8 mouse cellular contexts compared by ENCODE assay signal in the genomic region with DNA sequence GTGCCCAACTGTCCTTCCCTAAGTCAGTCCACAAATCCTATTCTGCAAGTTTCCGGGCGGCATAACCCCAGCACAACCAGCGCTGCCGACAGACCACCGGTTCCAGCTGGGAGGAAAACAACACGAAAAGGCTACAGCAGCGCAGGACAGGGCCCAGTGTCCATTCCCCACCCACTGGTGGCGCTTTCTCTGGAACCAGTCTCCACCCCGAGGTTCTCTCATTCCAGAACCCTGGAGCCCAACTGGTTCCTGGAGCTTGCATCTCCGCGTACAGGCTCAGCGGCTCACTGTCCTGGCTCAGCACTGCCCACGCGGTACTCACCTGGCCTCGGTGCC. TPM values are rescaled to one million over a fixed set of nuclear protein-coding genes. Genes with fewer than 3 reads are reported as not detected.
A peak's percentile ranks its signal among the peaks of the same experiment; 100 is the strongest.
DNase-seq lines count a peak whose midpoint lies in the region; ATAC-seq lines count a peak whose summit lies in the region.

Gene Pou3f1 (plus strand): TSS at position 290 of the 336 bp plus-strand sequence.

- no peak for ATAC-seq in kidney, embryonic 16.5 days (ENCODE audit: low FRiP score, low TSS enrichment)
- no peak for ATAC-seq in hindbrain, embryonic 15.5 days (ENCODE audit: low FRiP score, low read depth)
- no peak for ATAC-seq in liver, embryonic 16.5 days (ENCODE audit: low read depth)

- peaks cover 86% of the 10 kb centered on the region for H3K27me3 ChIP-seq in kidney, embryonic 16.5 days (ENCODE audit: insufficient read depth, low read length)
- H3K27me3 ChIP-seq in embryonic facial prominence, embryonic 10.5 days (replicated peaks; ENCODE audit: low read depth, poor library complexity, severe bottlenecking): peaks cover 100% of the 10 kb centered on the region
- peaks cover 50% of the 10 kb centered on the region for H3K27me3 ChIP-seq in hindbrain, embryonic 15.5 days
- peaks cover 94% of the 10 kb centered on the region for H3K27me3 ChIP-seq in liver, embryonic 16.5 days (ENCODE audit: control insufficient read depth, insufficient read depth, low read depth, low read length)

- no peaks in the 10 kb centered on the region for H3K9me3 ChIP-seq in kidney, embryonic 16.5 days (ENCODE audit: low read length)
- no peaks in the 10 kb centered on the region for H3K9me3 ChIP-seq in embryonic facial prominence, embryonic 10.5 days
- H3K9me3 ChIP-seq in hindbrain, embryonic 15.5 days: no peaks in the 10 kb centered on the region
- no peaks in the 10 kb centered on the region for H3K9me3 ChIP-seq in liver, embryonic 16.5 days (replicated peaks; ENCODE audit: control insufficient read depth, low read length)

- H3K27ac ChIP-seq in kidney, embryonic 16.5 days (ENCODE audit: low read length): no peak within 1 kb of the TSS
- H3K27ac ChIP-seq in embryonic facial prominence, embryonic 10.5 days (replicated peaks): peak within 1 kb of the TSS; percentile 69
- 0 out of 2 replicates have a peak within 1 kb of the TSS, but pooled peaks have one; percentile 31 for H3K27ac ChIP-seq in hindbrain, embryonic 15.5 days (replicated peaks)
- H3K27ac ChIP-seq in liver, embryonic 16.5 days (ENCODE audit: low read length): no peak within 1 kb of the TSS

- peak within 1 kb of the TSS; percentile 97 for H3K4me2 ChIP-seq in kidney, embryonic 16.5 days (replicated peaks; ENCODE audit: low read depth, low read length)
- H3K4me2 ChIP-seq in hindbrain, embryonic 15.5 days: peak within 1 kb of the TSS; percentile 86
- peak within 1 kb of the TSS; percentile 66 for H3K4me2 ChIP-seq in liver, embryonic 16.5 days (ENCODE audit: low read depth, low read length)

- DNase-seq in kidney, postnatal 36 days: no peak
- DNase-seq in embryonic facial prominence, embryonic 10.5 days (ENCODE audit: low spot score): no peak
- no peak for DNase-seq in embryo, embryonic 10 days (ENCODE audit: low spot score)
- no peak for DNase-seq in MN1 (ENCODE audit: low spot score)
- DNase-seq in gastrocnemius, postnatal 25 days: no peak

- H3K9ac ChIP-seq in kidney, embryonic 16.5 days (replicated peaks; ENCODE audit: low read length): peak within 1 kb of the TSS; percentile 57
- peak within 1 kb of the TSS; percentile 38 for H3K9ac ChIP-seq in hindbrain, embryonic 15.5 days
- no peak within 1 kb of the TSS for H3K9ac ChIP-seq in liver, embryonic 16.5 days (ENCODE audit: low read depth, low read length)

- H3K4me1 ChIP-seq in kidney, embryonic 16.5 days (ENCODE audit: insufficient read depth, low read length): peaks cover 43% of the 10 kb centered on the region
- H3K4me1 ChIP-seq in embryonic facial prominence, embryonic 10.5 days: peaks cover 59% of the 10 kb centered on the region
- H3K4me1 ChIP-seq in hindbrain, embryonic 15.5 days (replicated peaks): peaks cover 34% of the 10 kb centered on the region
- H3K4me1 ChIP-seq in liver, embryonic 16.5 days (ENCODE audit: control insufficient read depth, low read depth, low read length): peaks cover 13% of the 10 kb centered on the region

- 2% methylated on average over 15 of the region's 15 CpGs for WGBS in kidney, embryonic 16.5 days
- under 1% methylated on average over 15 of the region's 15 CpGs for WGBS in embryonic facial prominence, embryonic 10.5 days
- 1% methylated on average over 15 of the region's 15 CpGs for WGBS in hindbrain, embryonic 15.5 days
- 4% methylated on average over 15 of the region's 15 CpGs for WGBS in liver, embryonic 16.5 days (ENCODE audit: insufficient replicate concordance)

- H3K4me3 ChIP-seq in kidney, embryonic 16.5 days (ENCODE audit: low read length): peak within 1 kb of the TSS; percentile 67
- H3K4me3 ChIP-seq in embryonic facial prominence, embryonic 10.5 days: peak within 1 kb of the TSS; percentile 75
- peak within 1 kb of the TSS; percentile 59 for H3K4me3 ChIP-seq in hindbrain, embryonic 15.5 days
- peak within 1 kb of the TSS; percentile 53 for H3K4me3 ChIP-seq in liver, embryonic 16.5 days (ENCODE audit: low read depth, low read length)

- H3K36me3 ChIP-seq in kidney, embryonic 16.5 days (ENCODE audit: insufficient read depth, low read length): no peaks in the 10 kb centered on the region
- no peaks in the 10 kb centered on the region for H3K36me3 ChIP-seq in embryonic facial prominence, embryonic 10.5 days (replicated peaks)
- no peaks in the 10 kb centered on the region for H3K36me3 ChIP-seq in hindbrain, embryonic 15.5 days
- H3K36me3 ChIP-seq in liver, embryonic 16.5 days (ENCODE audit: control insufficient read depth, insufficient read depth): no peaks in the 10 kb centered on the region

RNA-seq across cellular contexts. Expression of gene Pou3f1, which starts in this region (rescaled TPM):
- polyA plus RNA-seq in kidney, embryonic 16.5 days (2015; fragmentation: Nextera tagmentation; extraction: Ambion mirVana): 0.37 and 0.40 TPM in 2 replicates
- polyA plus RNA-seq in embryonic facial prominence, embryonic 10.5 days (2016; fragmentation: Nextera tagmentation; extraction: Ambion mirVana): 1.7 and 2.5 TPM in 2 replicates
- polyA plus RNA-seq in hindbrain, embryonic 15.5 days (2015; fragmentation: Nextera tagmentation; extraction: Ambion mirVana): 7.9 and 13.4 TPM in 2 replicates
- polyA plus RNA-seq in liver, embryonic 16.5 days (2015; fragmentation: Nextera tagmentation; extraction: Ambion mirVana): not detected in 2 replicates
- total RNA-seq in gastrocnemius, postnatal 25 days (2021): under 1 TPM; 0.38 to 0.43 TPM

Comparison
In these comparisons a context has a peak if more than half of its experiments do, and no peak if none do; other contexts are left out.
1. H3K27ac ChIP-seq: peak in embryonic facial prominence, embryonic 10.5 days (single experiment) and hindbrain, embryonic 15.5 days (single experiment); none in kidney, embryonic 16.5 days (single experiment) and liver, embryonic 16.5 days (single experiment).
2. Peak in every context shown above with its lines, with median percentiles within 50 percentile points of each other: H3K4me2 ChIP-seq and H3K4me3 ChIP-seq.